Mouse (Mus musculus) midbrain, embryonic 10.5 days (tissue): Measurements from ENCODE around the gene Tmem254c. TPM values are rescaled to one million over a fixed set of nuclear protein-coding genes. Genes with fewer than 3 reads are reported as not detected.
"Not testable (repeated sequence)": the region's sequence is repeated elsewhere in the genome, so short reads cannot be mapped to it uniquely, and the experiment has no call there.

ENCODE experiments used
- DNase-seq: peaks from one replicate; pipeline ENCODE4 v3.0.0-alpha.2; 2017; ENCODE audit warnings: low spot score
- H3K27ac ChIP-seq: fragments of 300-500 bp; sonication (generic); replicated peaks from 2 replicates; pipeline ENCODE4 v1.5.1; 2016; ENCODE audit warnings: mild to moderate bottlenecking
- H3K27me3 ChIP-seq: fragments of 300-500 bp; sonication (generic); 2 replicates; pipeline ENCODE4 v1.6.1; 2016; ENCODE audit warnings: low read depth, mild to moderate bottlenecking; ENCODE audit not compliant: poor library complexity, severe bottlenecking
- H3K36me3 ChIP-seq: fragments of 300-500 bp; sonication (generic); 2 replicates; pipeline ENCODE4 v1.6.1; 2016; ENCODE audit warnings: mild to moderate bottlenecking, moderate library complexity
- H3K4me1 ChIP-seq: fragments of 300-500 bp; sonication (generic); 2 replicates; pipeline ENCODE4 v1.6.1; 2016
- H3K4me3 ChIP-seq: fragments of 300-500 bp; sonication (generic); 2 replicates; pipeline ENCODE4 v1.5.1; 2016; ENCODE audit warnings: mild to moderate bottlenecking, moderate library complexity
- H3K9me3 ChIP-seq: fragments of 300-500 bp; sonication (generic); replicated peaks from 2 replicates; pipeline ENCODE4 v1.6.1; 2016; ENCODE audit warnings: mild to moderate bottlenecking
- WGBS: fragments of 180-500 bp; shearing (Covaris S2); methylation state at CpG from one replicate; pipeline ENCODE4 v1.1.7; 2016; 5-methylcytosine and 5-hydroxymethylcytosine counted together
- polyA plus RNA-seq: library from polyadenylated mRNA; unstranded; fragments of >200 nt; fragmentation: Nextera tagmentation; extraction: Ambion mirVana; gene quantifications from 2 replicates; pipeline ENCODE4 v1.2.1, GENCODE M21; 2016

The Tmem254c gene
- polyA plus RNA-seq, 1 experiment from 2014 or later: 19.9 TPM

- not testable (repeated sequence) for H3K27me3 ChIP-seq, DNase-seq, H3K27ac ChIP-seq, H3K36me3 ChIP-seq, H3K4me3 ChIP-seq, H3K9me3 ChIP-seq, H3K4me1 ChIP-seq
- no CpG with 5 or more reads among the region's 3 CpGs for WGBS
Observed at GRCm38 (mm10) chr14:26034364-26034763, 32.8 kb downstream of the Tmem254c start.

GRCm38 (mm10) chr14:26025653-26026052 lies 41.5 kb downstream of the Tmem254c start:
- H3K36me3 ChIP-seq, H3K4me1 ChIP-seq, DNase-seq, H3K4me3 ChIP-seq, H3K27me3 ChIP-seq, H3K9me3 ChIP-seq, H3K27ac ChIP-seq: not testable (repeated sequence)
- no CpG with 5 or more reads among the region's 12 CpGs for WGBS

GRCm38 (mm10) chr14:26022831-26023230 lies 44.3 kb downstream of the Tmem254c start:
- H3K36me3 ChIP-seq, H3K4me1 ChIP-seq, H3K27ac ChIP-seq, H3K9me3 ChIP-seq, DNase-seq, H3K4me3 ChIP-seq, H3K27me3 ChIP-seq: not testable (repeated sequence)
- no CpG with 5 or more reads among the region's 6 CpGs for WGBS

- not testable (repeated sequence) for H3K36me3 ChIP-seq, H3K27me3 ChIP-seq, H3K4me1 ChIP-seq, H3K9me3 ChIP-seq, H3K27ac ChIP-seq, DNase-seq, H3K4me3 ChIP-seq
- no CpG with 5 or more reads among the region's 9 CpGs for WGBS
Observed at GRCm38 (mm10) chr14:26021555-26021954, 45.6 kb downstream of the Tmem254c start.

- not testable (repeated sequence) for DNase-seq, H3K27ac ChIP-seq, H3K27me3 ChIP-seq, H3K9me3 ChIP-seq, H3K4me3 ChIP-seq, H3K4me1 ChIP-seq, H3K36me3 ChIP-seq
- WGBS: no CpG with 5 or more reads among the region's 7 CpGs
Observed at GRCm38 (mm10) chr14:26016414-26016813, 50.7 kb downstream of the Tmem254c start.

Other genes with a start within 250 kb of the Tmem254c start
- gene Anxa11, start 225.2 kb downstream of the Tmem254c start, polyA plus RNA-seq: 3.3 and 3.9 TPM in 2 replicates
- not detected in 2 replicates for gene Plac9a, start 164.3 kb downstream of the Tmem254c start, polyA plus RNA-seq
- 1.6 and 3.7 TPM in 2 replicates for gene Tmem254a, start 139.7 kb downstream of the Tmem254c start, polyA plus RNA-seq
- not detected in 2 replicates for gene Cphx1, start 129.1 kb downstream of the Tmem254c start, polyA plus RNA-seq
- 4.9 and 6.7 TPM in 2 replicates for gene Duxbl1, start 88.8 kb downstream of the Tmem254c start, polyA plus RNA-seq
- gene Gm9780, start 24.6 kb downstream of the Tmem254c start, polyA plus RNA-seq: 0.36 and 3.3 TPM in 2 replicates
- not detected in 2 replicates for gene Cphx2, start 14.2 kb upstream of the Tmem254c start, polyA plus RNA-seq
- not detected in 2 replicates for gene Cphx3, start 14.9 kb upstream of the Tmem254c start, polyA plus RNA-seq
- gene Duxbl2, start 51.0 kb upstream of the Tmem254c start, polyA plus RNA-seq: not detected in 2 replicates
- 0.80 and 1.5 TPM in 2 replicates for gene Plac9b, start 115.1 kb upstream of the Tmem254c start, polyA plus RNA-seq
- 15.9 and 20.4 TPM in 2 replicates for gene Tmem254b, start 139.7 kb upstream of the Tmem254c start, polyA plus RNA-seq
- 6.6 and 9.5 TPM in 2 replicates for gene Duxbl3, start 190.6 kb upstream of the Tmem254c start, polyA plus RNA-seq